Mouse (Mus musculus): ENCODE measurements around the gene Rgs6. TPM values are rescaled to one million over a fixed set of nuclear protein-coding genes. Genes with fewer than 3 reads are reported as not detected.

The Rgs6 gene
- polyA plus RNA-seq, 1 experiment, result 0.28 TPM

- no peaks in the 10 kb centered on the region for H3K4me1 ChIP-seq (ENCODE audit: control insufficient read depth, insufficient read depth, low read length)
- H3K27ac ChIP-seq (ENCODE audit: insufficient read depth, low read depth, low read length), result no peak overlapping the region
- no peak overlapping the region for H3K4me3 ChIP-seq (ENCODE audit: insufficient read depth, low read length)
- TF ChIP-seq POLR2A (IDR thresholded peaks at IDR 0.05; ENCODE audit: borderline replicate concordance, low read depth, low read length) (no peak), CTCF (IDR thresholded peaks at IDR 0.05; ENCODE audit: low read depth, low read length) (no peak)
These were observed 154.9 kb downstream of the Rgs6 start for GRCm38 (mm10) chr12:82742955-82743354.

GRCm38 (mm10) chr12:82744026-82744425 is 155.9 kb downstream of the Rgs6 start:
- Histone ChIP-seq H3K27ac (ENCODE audit: insufficient read depth, low read depth, low read length) (no peak overlapping the region), H3K4me3 (ENCODE audit: insufficient read depth, low read length) (no peak overlapping the region), H3K4me1 (ENCODE audit: control insufficient read depth, insufficient read depth, low read length) (no peaks in the 10 kb centered on the region)
- no peak for TF ChIP-seq CTCF (IDR thresholded peaks at IDR 0.05; ENCODE audit: low read depth, low read length)
- no peak for TF ChIP-seq POLR2A (IDR thresholded peaks at IDR 0.05; ENCODE audit: borderline replicate concordance, low read depth, low read length)

- H3K27ac ChIP-seq (ENCODE audit: insufficient read depth, low read depth, low read length), result no peak overlapping the region
- TF ChIP-seq CTCF (IDR thresholded peaks at IDR 0.05; ENCODE audit: low read depth, low read length) (no peak), POLR2A (IDR thresholded peaks at IDR 0.05; ENCODE audit: borderline replicate concordance, low read depth, low read length) (no peak)
- H3K4me1 ChIP-seq (ENCODE audit: control insufficient read depth, insufficient read depth, low read length), result no peaks in the 10 kb centered on the region
- H3K4me3 ChIP-seq (ENCODE audit: insufficient read depth, low read length), result no peak overlapping the region
These were observed 156.7 kb downstream of the Rgs6 start for GRCm38 (mm10) chr12:82744826-82745225.

- Histone ChIP-seq H3K27ac (ENCODE audit: insufficient read depth, low read depth, low read length) (no peak overlapping the region), H3K4me1 (ENCODE audit: control insufficient read depth, insufficient read depth, low read length) (no peaks in the 10 kb centered on the region), H3K4me3 (ENCODE audit: insufficient read depth, low read length) (no peak overlapping the region)
- TF ChIP-seq CTCF (IDR thresholded peaks at IDR 0.05; ENCODE audit: low read depth, low read length) (no peak), POLR2A (IDR thresholded peaks at IDR 0.05; ENCODE audit: borderline replicate concordance, low read depth, low read length) (no peak)
These were observed 159.0 kb downstream of the Rgs6 start for GRCm38 (mm10) chr12:82747099-82747498.

GRCm38 (mm10) chr12:82751846-82752245 is 163.8 kb downstream of the Rgs6 start:
- TF ChIP-seq POLR2A (IDR thresholded peaks at IDR 0.05; ENCODE audit: borderline replicate concordance, low read depth, low read length), result no peak
- TF ChIP-seq CTCF (IDR thresholded peaks at IDR 0.05; ENCODE audit: low read depth, low read length), result no peak
- Histone ChIP-seq H3K4me3 (ENCODE audit: insufficient read depth, low read length) (no peak overlapping the region), H3K27ac (ENCODE audit: insufficient read depth, low read depth, low read length) (no peak overlapping the region), H3K4me1 (ENCODE audit: control insufficient read depth, insufficient read depth, low read length) (no peaks in the 10 kb centered on the region)

DNA sequence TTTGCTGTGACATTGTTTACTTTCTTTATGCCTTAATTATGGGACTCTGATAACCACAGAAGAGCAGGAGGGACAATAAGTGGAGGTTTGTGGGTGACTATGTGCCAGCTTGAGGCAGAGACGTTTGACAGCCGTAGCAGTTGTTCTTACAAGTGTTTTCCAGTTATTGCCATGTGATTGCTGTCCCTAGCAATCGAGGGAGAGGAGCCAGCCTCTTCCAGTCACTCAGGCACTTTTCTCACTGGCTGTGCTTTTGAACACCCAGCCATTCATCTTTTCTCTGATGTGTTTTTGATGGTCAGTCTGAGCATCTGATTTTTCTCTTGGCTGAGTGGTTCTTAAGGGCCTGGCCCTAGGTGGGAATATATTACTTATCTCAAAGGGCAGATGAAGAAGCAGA is 166.4 kb downstream of the Rgs6 start:
- H3K4me3 ChIP-seq (ENCODE audit: insufficient read depth, low read length), result no peak overlapping the region
- TF ChIP-seq CTCF (IDR thresholded peaks at IDR 0.05; ENCODE audit: low read depth, low read length) (no peak), POLR2A (IDR thresholded peaks at IDR 0.05; ENCODE audit: borderline replicate concordance, low read depth, low read length) (no peak)
- no peaks in the 10 kb centered on the region for H3K4me1 ChIP-seq (ENCODE audit: control insufficient read depth, insufficient read depth, low read length)
- no peak overlapping the region for H3K27ac ChIP-seq (ENCODE audit: insufficient read depth, low read depth, low read length)

DNA sequence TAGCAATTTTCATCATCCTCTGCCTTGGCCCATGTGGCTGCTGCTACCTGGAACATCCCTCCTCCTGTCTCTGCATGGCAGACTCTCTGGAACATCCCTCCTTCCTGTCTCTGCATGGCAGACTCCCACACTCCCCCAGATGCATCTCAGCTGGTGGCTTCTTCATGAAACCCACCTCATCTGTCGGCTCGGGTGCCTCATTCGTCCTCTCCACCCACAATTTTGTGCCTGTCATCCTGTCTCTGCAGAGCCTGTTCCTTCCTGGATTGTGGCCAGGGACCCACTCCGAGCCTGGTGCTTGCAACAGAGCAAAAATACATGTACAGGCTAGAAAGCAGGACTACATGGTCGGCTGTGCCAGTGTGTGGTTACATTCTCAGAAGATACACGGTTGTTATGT is 168.7 kb downstream of the Rgs6 start:
- Histone ChIP-seq H3K4me1 (ENCODE audit: control insufficient read depth, insufficient read depth, low read length) (no peaks in the 10 kb centered on the region), H3K27ac (ENCODE audit: insufficient read depth, low read depth, low read length) (no peak overlapping the region), H3K4me3 (ENCODE audit: insufficient read depth, low read length) (no peak overlapping the region)
- TF ChIP-seq POLR2A (IDR thresholded peaks at IDR 0.05; ENCODE audit: borderline replicate concordance, low read depth, low read length) (no peak), CTCF (IDR thresholded peaks at IDR 0.05; ENCODE audit: low read depth, low read length) (no peak)

DNA sequence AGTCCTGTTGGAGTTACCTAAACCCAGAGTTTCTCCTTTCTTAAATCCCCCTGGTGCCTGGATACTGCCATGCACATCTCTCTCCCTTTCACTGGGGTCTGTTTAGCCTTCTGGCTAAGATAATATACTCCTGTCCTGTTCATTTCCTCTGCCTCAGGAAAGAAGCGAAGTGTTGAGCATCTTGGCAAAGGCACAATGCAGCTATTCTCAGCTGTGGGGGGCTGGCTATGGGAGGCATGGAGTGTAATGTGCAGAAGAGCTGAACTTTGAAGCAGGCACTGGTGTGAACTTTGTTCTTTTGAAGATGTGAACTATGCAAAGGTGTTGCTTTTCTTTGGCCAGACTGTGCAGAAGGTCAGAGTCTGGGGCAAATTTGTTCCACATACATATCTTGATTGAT is 169.3 kb downstream of the Rgs6 start:
- H3K4me1 ChIP-seq (ENCODE audit: control insufficient read depth, insufficient read depth, low read length), result no peaks in the 10 kb centered on the region
- TF ChIP-seq POLR2A (IDR thresholded peaks at IDR 0.05; ENCODE audit: borderline replicate concordance, low read depth, low read length), result no peak
- TF ChIP-seq CTCF (IDR thresholded peaks at IDR 0.05; ENCODE audit: low read depth, low read length), result no peak
- no peak overlapping the region for H3K4me3 ChIP-seq (ENCODE audit: insufficient read depth, low read length)
- H3K27ac ChIP-seq (ENCODE audit: insufficient read depth, low read depth, low read length), result no peak overlapping the region

DNA sequence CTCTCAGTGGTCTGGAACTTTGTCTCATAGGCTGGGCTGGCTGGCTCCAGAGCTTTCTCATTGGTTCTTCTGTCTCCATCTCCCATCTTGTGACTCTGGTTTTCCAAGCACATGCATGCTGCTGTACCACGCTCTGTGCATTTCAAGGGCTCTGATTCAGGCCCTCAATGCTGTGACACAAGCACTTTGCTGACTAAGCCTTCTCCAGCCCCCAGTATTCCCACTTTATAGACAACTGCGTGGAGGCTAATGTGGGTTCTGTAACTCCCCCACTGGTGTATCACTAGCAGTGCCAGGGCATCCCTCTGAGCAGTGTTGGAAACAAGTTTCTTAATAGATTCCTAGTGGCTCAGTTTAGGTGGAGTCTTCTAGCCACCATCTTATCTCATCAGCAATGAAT is 174.0 kb downstream of the Rgs6 start:
- no peak overlapping the region for H3K4me3 ChIP-seq (ENCODE audit: insufficient read depth, low read length)
- TF ChIP-seq POLR2A (IDR thresholded peaks at IDR 0.05; ENCODE audit: borderline replicate concordance, low read depth, low read length), result no peak
- no peak for TF ChIP-seq CTCF (IDR thresholded peaks at IDR 0.05; ENCODE audit: low read depth, low read length)
- no peaks in the 10 kb centered on the region for H3K4me1 ChIP-seq (ENCODE audit: control insufficient read depth, insufficient read depth, low read length)
- H3K27ac ChIP-seq (ENCODE audit: insufficient read depth, low read depth, low read length), result no peak overlapping the region

DNA sequence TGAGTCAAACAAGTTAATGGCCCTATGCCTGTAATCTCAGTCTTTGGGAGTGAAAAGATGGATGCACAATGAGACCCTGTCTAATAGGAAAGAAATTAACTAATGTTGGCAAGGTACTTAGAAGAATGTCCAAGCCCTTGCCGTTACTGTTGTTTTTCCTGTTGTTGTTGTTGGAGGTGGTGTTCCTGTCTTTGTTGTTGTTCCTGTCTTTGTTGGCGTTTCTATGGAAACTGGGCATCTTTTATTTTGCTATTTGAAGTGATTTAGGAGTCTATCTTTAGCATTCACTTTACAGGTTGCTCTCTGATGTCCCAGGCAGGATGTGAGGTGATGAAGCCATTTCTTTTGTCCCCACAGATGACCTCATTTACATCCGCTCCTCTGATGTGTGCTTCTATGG is 180.6 kb downstream of the Rgs6 start:
- Histone ChIP-seq H3K4me1 (ENCODE audit: control insufficient read depth, insufficient read depth, low read length) (no peaks in the 10 kb centered on the region), H3K4me3 (ENCODE audit: insufficient read depth, low read length) (no peak overlapping the region), H3K27ac (ENCODE audit: insufficient read depth, low read depth, low read length) (no peak overlapping the region)
- TF ChIP-seq CTCF (IDR thresholded peaks at IDR 0.05; ENCODE audit: low read depth, low read length) (no peak), POLR2A (IDR thresholded peaks at IDR 0.05; ENCODE audit: borderline replicate concordance, low read depth, low read length) (no peak)

DNA sequence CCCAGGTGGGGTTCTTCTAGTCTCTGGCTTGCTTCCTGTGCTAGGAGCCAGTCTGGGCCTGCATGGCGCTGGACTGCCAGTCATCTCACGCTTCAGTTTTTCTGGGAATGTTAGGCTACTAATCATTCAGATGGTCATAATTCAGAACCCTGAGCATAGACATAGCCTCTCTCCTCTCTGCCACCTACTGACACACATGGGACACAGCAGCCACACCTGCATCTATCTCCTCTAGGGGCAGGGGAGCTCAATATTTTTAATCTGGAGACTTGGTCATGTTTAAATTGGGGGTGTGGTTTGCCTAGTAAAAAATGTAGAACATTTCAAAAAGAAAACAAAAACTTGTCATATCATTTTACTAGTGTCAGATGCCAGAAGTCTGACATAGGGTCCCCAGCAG is 184.1 kb downstream of the Rgs6 start:
- TF ChIP-seq POLR2A (IDR thresholded peaks at IDR 0.05; ENCODE audit: borderline replicate concordance, low read depth, low read length) (no peak), CTCF (IDR thresholded peaks at IDR 0.05; ENCODE audit: low read depth, low read length) (no peak)
- Histone ChIP-seq H3K27ac (ENCODE audit: insufficient read depth, low read depth, low read length) (no peak overlapping the region), H3K4me1 (ENCODE audit: control insufficient read depth, insufficient read depth, low read length) (no peaks in the 10 kb centered on the region), H3K4me3 (ENCODE audit: insufficient read depth, low read length) (no peak overlapping the region)

All from bone marrow macrophage, adult 2 months (primary cell).